Mouse (Mus musculus): Measurements from ENCODE around the gene Adcy6.
"Not testable (repeated sequence)": the region's sequence is repeated elsewhere in the genome, so short reads cannot be mapped to it uniquely, and the experiment has no call there.

Gene Adcy6

GRCm38 (mm10) chr15:98602191-98602881, 7.5 kb downstream of the Adcy6 start:
- DNase-seq (ENCODE audit: low read depth, low spot score), result no peak

GRCm38 (mm10) chr15:98601832-98602190, 8.1 kb downstream of the Adcy6 start:
- DNase-seq (ENCODE audit: low read depth, low spot score), result no peak

- no peak for DNase-seq (ENCODE audit: low read depth, low spot score)
Measured at GRCm38 (mm10) chr15:98600036-98600709, 9.7 kb downstream of the Adcy6 start.

- no peak for DNase-seq (ENCODE audit: low read depth, low spot score)
Measured at GRCm38 (mm10) chr15:98596609-98597008, 13.3 kb downstream of the Adcy6 start.

- DNase-seq (ENCODE audit: low read depth, low spot score), result no peak
Measured at GRCm38 (mm10) chr15:98595049-98595448, 14.8 kb downstream of the Adcy6 start.

- DNase-seq (ENCODE audit: low read depth, low spot score), result peak; percentile 39
Measured at GRCm38 (mm10) chr15:98594193-98594592, 15.7 kb downstream of the Adcy6 start.

GRCm38 (mm10) chr15:98591396-98591795, 18.5 kb downstream of the Adcy6 start:
- DNase-seq (ENCODE audit: low read depth, low spot score), result no peak

- DNase-seq (ENCODE audit: low read depth, low spot score), result no peak
Measured at GRCm38 (mm10) chr15:98589640-98590336, 20.1 kb downstream of the Adcy6 start.

- no peak for DNase-seq (ENCODE audit: low read depth, low spot score)
Measured at GRCm38 (mm10) chr15:98587751-98588150, 22.1 kb downstream of the Adcy6 start.

- not testable (repeated sequence) for DNase-seq (ENCODE audit: low read depth, low spot score)
Measured at GRCm38 (mm10) chr15:98586141-98586540, 23.7 kb downstream of the Adcy6 start.

GRCm38 (mm10) chr15:98585421-98585820, 24.5 kb downstream of the Adcy6 start:
- DNase-seq (ENCODE audit: low read depth, low spot score), result no peak

GRCm38 (mm10) chr15:98582996-98583395, 26.9 kb downstream of the Adcy6 start:
- DNase-seq (ENCODE audit: low read depth, low spot score), result no peak

- no peak for DNase-seq (ENCODE audit: low read depth, low spot score)
Measured at GRCm38 (mm10) chr15:98582410-98582809, 27.5 kb downstream of the Adcy6 start.

- DNase-seq (ENCODE audit: low read depth, low spot score), result peak; percentile 60
Measured at GRCm38 (mm10) chr15:98579795-98580464, 29.9 kb downstream of the Adcy6 start.

GRCm38 (mm10) chr15:98579310-98579709, 30.6 kb downstream of the Adcy6 start:
- no peak for DNase-seq (ENCODE audit: low read depth, low spot score)

GRCm38 (mm10) chr15:98573293-98573692, 36.6 kb downstream of the Adcy6 start:
- no peak for DNase-seq (ENCODE audit: low read depth, low spot score)

GRCm38 (mm10) chr15:98570873-98571538, 38.9 kb downstream of the Adcy6 start, which contains the start of the genes Ccnt1 and 4930415O20Rik:
TSS of gene Ccnt1 (minus strand) at chr15:98570923.
TSS of gene 4930415O20Rik (plus strand) at chr15:98571004.
- no peak for DNase-seq (ENCODE audit: low read depth, low spot score)

- DNase-seq (ENCODE audit: low read depth, low spot score), result no peak
Measured at GRCm38 (mm10) chr15:98569795-98570365, 40.0 kb downstream of the Adcy6 start.

- no peak for DNase-seq (ENCODE audit: low read depth, low spot score)
Measured at GRCm38 (mm10) chr15:98569216-98569615, 40.7 kb downstream of the Adcy6 start.

- no peak for DNase-seq (ENCODE audit: low read depth, low spot score)
Measured at GRCm38 (mm10) chr15:98568256-98569033, 41.4 kb downstream of the Adcy6 start.
